Mouse (Mus musculus) midbrain, postnatal 0 days (tissue): Measurements from ENCODE around the gene Dlgap4. TPM values are rescaled to one million over a fixed set of nuclear protein-coding genes. Genes with fewer than 3 reads are reported as not detected.

Experiments
- ATAC-seq: fragments of 200-750 bp; cut with Nextera tagmentation; 2 replicates; pipeline ENCODE4 v1.8.0; 2017; ENCODE audit warnings: moderate number of reproducible peaks, mild to moderate bottlenecking, moderate TSS enrichment, moderate library complexity; ENCODE audit not compliant: low FRiP score
- DNase-seq: peaks from one replicate; pipeline ENCODE4 v3.0.0-alpha.2; 2015; ENCODE audit warnings: low spot score
- H3K27ac ChIP-seq: fragments of 300-500 bp; sonication (generic); 2 replicates; pipeline ENCODE4 v1.5.1; 2014; ENCODE audit warnings: low read depth, mild to moderate bottlenecking, low read length, mixed read lengths
- H3K27me3 ChIP-seq: fragments of 300-500 bp; sonication (generic); 2 replicates; pipeline ENCODE4 v1.6.1; 2014; ENCODE audit warnings: low read length, control low read depth, mixed read lengths; ENCODE audit not compliant: insufficient read depth
- H3K36me3 ChIP-seq: fragments of 300-500 bp; sonication (generic); 2 replicates; pipeline ENCODE4 v1.6.1; 2014; ENCODE audit warnings: low read length, control low read depth, mixed read lengths; ENCODE audit not compliant: insufficient read depth
- H3K4me1 ChIP-seq: fragments of 300-500 bp; sonication (generic); 2 replicates; pipeline ENCODE4 v1.6.1; 2014; ENCODE audit warnings: mild to moderate bottlenecking, control low read depth, antibody characterized with exemption, low read length, mixed read lengths; ENCODE audit not compliant: insufficient read depth
- H3K4me2 ChIP-seq: fragments of 300-500 bp; sonication (generic); 2 replicates; pipeline ENCODE4 v1.6.1; 2014; ENCODE audit warnings: low read depth, mild to moderate bottlenecking, low read length, mixed read lengths; ENCODE audit not compliant: poor library complexity, severe bottlenecking
- H3K4me3 ChIP-seq: fragments of 300-500 bp; sonication (generic); 2 replicates; pipeline ENCODE4 v1.5.1; 2014; ENCODE audit warnings: low read depth, mild to moderate bottlenecking, low read length, moderate library complexity
- H3K9ac ChIP-seq: fragments of 300-500 bp; sonication (generic); replicated peaks from 2 replicates; pipeline ENCODE4 v1.6.1; 2014; ENCODE audit warnings: mild to moderate bottlenecking, low read length, moderate library complexity, mixed read lengths; ENCODE audit not compliant: poor library complexity, severe bottlenecking
- H3K9me3 ChIP-seq: fragments of 300-500 bp; sonication (generic); 2 replicates; pipeline ENCODE4 v1.6.1; 2016; ENCODE audit warnings: low read length, control low read depth
- CTCF ChIP-seq: IDR thresholded peaks from 2 replicates; pipeline ENCODE4 v1.5.1; 2016; ENCODE audit warnings: antibody characterized with exemption, mild to moderate bottlenecking
- WGBS: fragments of 180-500 bp; shearing (Covaris S2); extraction: QIAGEN DNeasy Blood & Tissue Kit; methylation state at CpG from one replicate; pipeline ENCODE4 v1.1.7; 2014; 5-methylcytosine and 5-hydroxymethylcytosine counted together
- polyA plus RNA-seq: library from polyadenylated mRNA; unstranded; fragments of >200 nt; fragmentation: Nextera tagmentation; extraction: Ambion mirVana; gene quantifications from 2 replicates; pipeline ENCODE4 v1.2.1, GENCODE M21; 2015
- total RNA-seq: library from RNA; depleted of rRNA; stranded (reverse); fragments of >200 nt; gene quantifications from 2 replicates; pipeline ENCODE4 v1.2.3, GENCODE M21; 2014

Dlgap4 gene
- total and polyA plus RNA-seq, 2 experiments from 2014 or later, result 240 to 246 TPM

DNA sequence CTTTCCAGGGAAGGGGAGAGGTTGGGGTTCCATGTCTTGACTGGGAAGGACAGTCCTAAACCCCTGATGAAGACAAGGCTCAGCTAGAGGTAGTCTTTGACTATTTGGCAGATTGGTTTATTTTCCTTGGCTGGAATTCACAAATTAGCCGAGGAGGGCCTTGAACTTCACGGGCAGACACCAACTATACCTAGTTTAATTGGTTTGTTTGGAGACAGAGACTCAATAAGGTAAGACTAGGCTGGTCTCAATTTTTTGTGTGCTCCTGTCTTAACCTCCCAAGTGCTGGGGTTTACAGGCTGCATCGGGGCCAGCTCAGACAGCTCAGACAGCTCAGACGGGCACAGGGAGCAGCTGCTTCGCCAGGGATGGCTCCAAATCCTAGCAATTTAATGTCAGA lies 33.0 kb upstream of the Dlgap4 start:
- WGBS, result 78% methylated on average over 5 of the region's 5 CpGs
- Histone ChIP-seq H3K27me3 (no peaks in the 10 kb centered on the region), H3K4me1 (peaks cover 11% of the 10 kb centered on the region), H3K27ac (no peak overlapping the region), H3K36me3 (no peaks in the 10 kb centered on the region), H3K4me3 (no peak overlapping the region), H3K9me3 (no peaks in the 10 kb centered on the region), H3K4me2 (no peak overlapping the region), H3K9ac (no peak overlapping the region)
- no peak for TF ChIP-seq CTCF
- DNase-seq (no peak), ATAC-seq (no peak)

DNA sequence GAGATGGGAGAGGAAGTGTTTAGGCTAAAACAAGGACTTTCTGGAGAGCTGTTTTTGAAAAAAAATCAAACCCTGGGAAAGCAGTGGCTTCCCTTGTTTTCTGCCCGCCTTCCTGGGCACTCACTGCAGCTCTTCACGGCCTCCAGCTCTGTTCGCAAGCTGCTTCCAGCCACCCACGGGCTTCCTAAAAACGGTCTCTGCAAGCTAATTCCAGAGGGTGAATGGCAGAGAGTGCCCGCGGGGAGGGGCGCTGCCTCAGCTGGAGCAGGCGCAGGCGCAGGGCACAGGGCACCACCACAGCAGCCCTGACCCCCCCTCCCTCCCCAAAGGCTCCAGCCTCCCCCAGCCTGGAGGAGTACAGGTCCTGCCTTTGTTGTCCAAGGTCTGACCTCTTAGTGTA lies 32.3 kb upstream of the Dlgap4 start:
- peaks cover 11% of the 10 kb centered on the region for H3K4me1 ChIP-seq
- H3K4me3 ChIP-seq, result no peak overlapping the region
- WGBS, result 42% methylated on average over 10 of the region's 10 CpGs
- H3K36me3 ChIP-seq, result no peaks in the 10 kb centered on the region
- no peak for ATAC-seq
- TF ChIP-seq CTCF, result no peak
- no peak overlapping the region for H3K4me2 ChIP-seq
- H3K9me3 ChIP-seq, result no peaks in the 10 kb centered on the region
- H3K9ac ChIP-seq, result no peak overlapping the region
- H3K27me3 ChIP-seq, result no peaks in the 10 kb centered on the region
- DNase-seq, result peak; percentile 56
- no peak overlapping the region for H3K27ac ChIP-seq

GRCm38 (mm10) chr2:156582887-156583286 lies 30.6 kb upstream of the Dlgap4 start:
- H3K27me3 ChIP-seq, result no peaks in the 10 kb centered on the region

DNA sequence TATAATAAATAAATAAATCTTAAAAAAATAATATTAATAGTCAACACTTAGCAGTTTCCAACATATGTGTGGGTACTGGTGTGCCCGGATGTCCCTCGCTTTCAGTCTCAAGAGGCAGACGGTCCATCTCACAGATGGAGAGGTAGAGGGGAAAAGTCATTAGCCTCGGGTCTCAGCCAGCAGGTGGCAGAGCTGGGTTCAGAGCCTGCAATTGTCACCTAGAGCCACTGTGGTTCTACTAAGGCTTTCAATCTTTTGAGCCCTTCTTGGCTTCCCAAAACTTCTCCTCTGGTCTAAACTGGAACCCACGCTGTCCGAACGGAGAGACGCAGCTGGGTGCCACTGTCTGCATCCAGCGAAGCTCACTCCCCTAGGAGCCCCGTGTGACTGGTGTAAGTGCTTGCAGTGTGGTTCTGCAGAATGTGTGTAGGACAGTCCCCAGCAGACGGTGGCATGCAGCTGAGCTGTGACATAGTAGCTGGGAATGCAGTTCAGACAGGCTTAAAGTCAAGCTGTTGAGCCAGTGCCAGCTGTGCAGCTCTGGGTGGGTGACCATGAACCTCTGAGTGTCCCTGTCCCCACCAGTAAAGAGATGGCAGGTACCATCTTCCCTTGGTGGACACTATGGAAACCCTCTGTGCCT lies 29.2 kb upstream of the Dlgap4 start:
- Histone ChIP-seq H3K27me3 (no peaks in the 10 kb centered on the region), H3K4me1 (peaks cover 11% of the 10 kb centered on the region), H3K27ac (no peak overlapping the region; the same call in 1 of the 2 replicates), H3K9ac (no peak overlapping the region), H3K4me2 (peak overlapping the region; percentile 25; the same call in 1 of the 2 replicates), H3K36me3 (no peaks in the 10 kb centered on the region), H3K9me3 (no peaks in the 10 kb centered on the region), H3K4me3 (no peak overlapping the region)
- 56% methylated on average over 11 of the region's 11 CpGs for WGBS
- peak; percentile 54 for TF ChIP-seq CTCF
- peak; percentile 29 for DNase-seq
- no peak for ATAC-seq

More at GRCm38 (mm10) chr2:156582887-156583286, 30.6 kb upstream of the Dlgap4 start:
- H3K4me1 ChIP-seq, result peaks cover 11% of the 10 kb centered on the region
- H3K4me2 ChIP-seq, result no peak overlapping the region
- DNase-seq, result no peak
- no peak overlapping the region for H3K27ac ChIP-seq
- H3K36me3 ChIP-seq, result no peaks in the 10 kb centered on the region
- no peaks in the 10 kb centered on the region for H3K9me3 ChIP-seq
- no peak overlapping the region for H3K4me3 ChIP-seq
- no peak for TF ChIP-seq CTCF
- ATAC-seq, result no peak
- no peak overlapping the region for H3K9ac ChIP-seq
- WGBS, result 87% methylated on average over 10 of the region's 10 CpGs

- H3K36me3 ChIP-seq, result no peaks in the 10 kb centered on the region
- H3K9me3 ChIP-seq, result no peaks in the 10 kb centered on the region
- no peaks in the 10 kb centered on the region for H3K27me3 ChIP-seq
- DNase-seq (peak; percentile 72), ATAC-seq (peak; percentile 65)
- peak overlapping the region; percentile 25 for H3K4me2 ChIP-seq
- TF ChIP-seq CTCF, result no peak
- H3K4me1 ChIP-seq, result peaks cover 11% of the 10 kb centered on the region
- no peak overlapping the region for H3K4me3 ChIP-seq
- no peak overlapping the region; the same call in 1 of the 2 replicates for H3K9ac ChIP-seq
- H3K27ac ChIP-seq, result no peak overlapping the region
- 16% methylated on average over 14 of the region's 14 CpGs for WGBS
These were observed 28.6 kb upstream of the Dlgap4 start for GRCm38 (mm10) chr2:156584797-156585471.

DNA sequence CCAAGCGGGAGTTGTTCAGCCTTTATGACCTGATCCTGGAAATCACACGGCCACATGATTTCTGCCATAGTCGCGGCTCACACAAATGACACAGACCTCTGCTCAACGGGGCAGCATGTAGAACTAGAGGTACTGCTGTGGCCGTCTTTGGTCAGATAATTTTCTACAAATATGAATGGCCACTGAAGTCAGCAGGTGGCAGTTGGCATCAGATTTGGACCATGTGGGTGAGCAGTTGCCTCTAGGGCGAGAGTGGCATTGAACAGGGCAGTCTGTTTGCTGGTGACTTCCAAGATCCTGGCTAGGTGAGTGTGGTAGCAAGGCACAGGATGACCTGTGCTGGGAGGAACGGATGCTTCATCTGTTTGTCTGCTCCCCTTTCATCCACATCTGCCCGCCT lies 24.0 kb upstream of the Dlgap4 start:
- 92% methylated on average over 9 of the region's 9 CpGs for WGBS

More for the DNA sequence above, 24.0 kb upstream of the Dlgap4 start:
- no peak for DNase-seq
- no peak for TF ChIP-seq CTCF
- no peak for ATAC-seq
- Histone ChIP-seq H3K4me2 (no peak overlapping the region), H3K4me1 (peaks cover 10% of the 10 kb centered on the region), H3K9ac (no peak overlapping the region), H3K27ac (no peak overlapping the region), H3K9me3 (no peaks in the 10 kb centered on the region), H3K4me3 (no peak overlapping the region), H3K27me3 (no peaks in the 10 kb centered on the region), H3K36me3 (no peaks in the 10 kb centered on the region)
